Mouse (Mus musculus) left cerebral cortex, postnatal 4 days (tissue): ENCODE data around the gene Lrp6. TPM values are rescaled to one million over a fixed set of nuclear protein-coding genes. Genes with fewer than 3 reads are reported as not detected.

Experiments used
- DNase-seq: peaks from one replicate; pipeline ENCODE4 v3.0.0-alpha.2; 2022
- intact Hi-C: fragments of 180-260 bp; cut with DNase I; formaldehyde crosslinking; loops from one replicate; pipeline ENCODE4 v1.15.1; 2025
- total RNA-seq, 2 experiments: library from RNA; stranded (reverse); gene quantifications; 2 replicates each; pipeline ENCODE4 v1.2.3; 2021

Gene Lrp6
- total RNA-seq, 2 experiments from 2014 or later = 50.1 to 51.5 TPM

DNA sequence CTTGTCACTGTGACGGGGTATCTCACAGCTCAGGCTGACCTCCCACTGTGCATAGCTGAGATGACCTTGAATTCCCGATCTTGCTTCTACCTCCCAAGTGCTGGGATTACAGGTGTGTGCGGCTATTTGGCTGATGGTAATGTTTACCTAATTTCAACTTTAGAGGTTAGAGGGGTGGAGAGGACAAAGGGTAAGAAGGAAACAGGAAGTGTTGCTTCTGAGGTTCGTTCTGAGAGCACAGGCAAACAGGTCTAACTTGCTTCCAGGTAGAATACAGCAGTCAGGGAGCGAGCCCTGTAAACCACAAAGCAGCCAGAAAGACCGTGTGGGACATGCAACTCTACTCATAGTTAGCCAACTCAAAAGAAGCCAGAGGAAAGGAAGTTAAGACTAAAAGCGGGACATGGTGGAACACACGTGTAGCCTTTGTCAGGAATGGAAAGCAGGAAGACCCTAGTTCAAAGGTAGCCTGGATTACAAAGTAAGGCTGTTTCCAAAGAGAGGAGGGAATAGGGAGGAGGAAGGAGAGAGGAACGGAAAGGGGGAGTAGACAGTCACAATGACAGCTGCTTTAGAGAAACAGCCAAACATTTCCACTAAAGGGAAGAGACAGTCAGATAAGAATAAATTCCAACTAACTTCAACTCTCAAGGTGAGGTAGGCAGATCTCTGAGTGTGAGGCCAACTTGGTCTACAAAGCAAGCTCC is 123.4 kb downstream of the Lrp6 start:
- intact Hi-C loops = no loop called here
- DNase-seq = no peak

DNA sequence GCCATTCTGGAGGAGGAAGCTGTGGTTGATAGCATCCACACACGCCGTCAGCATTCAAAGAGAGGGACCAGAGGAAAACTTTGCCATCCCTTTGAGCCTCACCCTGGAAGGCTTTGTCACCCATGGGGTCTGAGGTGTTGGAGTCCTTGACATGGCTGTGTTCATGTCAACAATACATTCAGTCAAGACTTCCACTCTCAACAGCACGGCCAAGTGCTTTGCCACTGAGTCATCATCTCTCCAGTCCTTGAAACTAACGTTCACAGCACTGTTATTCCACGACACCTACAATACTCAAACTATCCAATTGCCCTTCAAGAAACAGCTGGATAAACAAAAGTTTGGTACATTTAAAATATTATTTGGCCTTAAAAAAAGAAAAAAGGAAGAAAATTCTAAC is 124.5 kb downstream of the Lrp6 start:
- DNase-seq = no peak
- intact Hi-C loops = no loop called here

DNA sequence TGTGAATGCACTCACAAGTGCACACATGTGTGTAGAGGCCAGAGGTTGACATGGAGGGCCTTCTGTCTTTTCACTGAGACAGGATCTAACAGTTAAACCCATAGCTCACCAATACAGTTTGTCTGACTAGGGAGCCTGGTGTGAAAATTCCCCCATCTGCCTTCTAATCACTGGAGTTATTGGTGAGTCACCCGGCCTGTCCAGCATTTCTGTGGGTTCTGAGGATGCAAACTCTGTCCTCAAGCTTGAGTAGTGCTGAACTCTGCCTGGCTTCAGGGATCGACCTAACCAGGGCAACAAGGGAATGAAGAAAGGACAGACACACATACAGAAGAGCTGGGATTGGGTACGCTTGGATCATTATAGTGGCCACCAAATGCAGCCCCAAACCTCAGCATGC is 125.0 kb downstream of the Lrp6 start:
- no peak for DNase-seq
- intact Hi-C loops = no loop called here

DNA sequence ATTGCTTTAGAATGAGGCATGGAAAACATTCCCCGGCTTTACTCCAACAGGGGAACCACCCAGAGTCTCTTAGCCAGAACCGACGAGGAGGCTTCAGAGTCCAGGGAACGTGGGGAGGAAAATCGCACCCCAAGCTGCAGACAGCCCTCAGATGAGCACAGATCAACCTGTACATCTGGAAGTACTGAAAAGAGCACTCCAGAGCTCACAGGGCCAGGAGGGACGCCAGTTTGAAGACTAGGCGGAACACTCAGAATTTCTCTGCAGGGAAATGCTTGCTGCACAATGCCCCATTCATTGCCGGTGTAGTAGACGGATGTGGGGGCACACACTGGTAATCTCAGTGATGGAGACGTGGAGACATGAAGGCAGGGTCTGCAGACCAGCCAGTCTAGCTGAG is 126.7 kb downstream of the Lrp6 start:
- no peak for DNase-seq
- intact Hi-C loops = no loop called here

DNA sequence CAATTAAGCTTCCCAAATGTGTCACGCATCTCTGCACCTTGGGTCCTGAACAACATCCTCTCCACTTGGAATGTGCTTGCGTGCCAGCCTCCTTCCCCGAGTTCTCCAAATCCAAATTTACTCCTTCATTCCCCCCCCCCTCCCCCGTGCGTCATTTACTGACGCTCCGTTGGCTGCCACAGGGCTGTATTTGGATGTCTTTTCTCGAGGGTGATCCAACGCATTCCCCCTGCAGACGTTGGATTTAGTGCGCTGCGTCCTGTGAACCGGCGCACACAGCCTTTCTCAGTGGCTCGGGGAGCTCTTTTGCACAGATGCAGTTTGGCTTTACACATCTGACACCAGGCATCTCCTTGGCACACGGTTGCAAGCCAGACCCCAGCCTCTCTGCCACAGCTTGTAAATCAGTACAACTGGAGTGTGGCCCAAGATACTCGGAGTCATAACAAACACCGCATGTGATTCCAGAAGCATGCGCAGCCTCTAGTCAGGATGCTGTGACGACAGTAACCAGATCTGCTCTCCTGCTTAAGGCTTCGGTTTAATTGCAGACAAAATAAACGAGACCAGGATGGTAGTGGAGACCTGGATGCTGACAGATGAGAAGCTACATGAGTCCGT is 127.3 kb downstream of the Lrp6 start:
- intact Hi-C loops = no loop called here
- peak; percentile 30 for DNase-seq

DNA sequence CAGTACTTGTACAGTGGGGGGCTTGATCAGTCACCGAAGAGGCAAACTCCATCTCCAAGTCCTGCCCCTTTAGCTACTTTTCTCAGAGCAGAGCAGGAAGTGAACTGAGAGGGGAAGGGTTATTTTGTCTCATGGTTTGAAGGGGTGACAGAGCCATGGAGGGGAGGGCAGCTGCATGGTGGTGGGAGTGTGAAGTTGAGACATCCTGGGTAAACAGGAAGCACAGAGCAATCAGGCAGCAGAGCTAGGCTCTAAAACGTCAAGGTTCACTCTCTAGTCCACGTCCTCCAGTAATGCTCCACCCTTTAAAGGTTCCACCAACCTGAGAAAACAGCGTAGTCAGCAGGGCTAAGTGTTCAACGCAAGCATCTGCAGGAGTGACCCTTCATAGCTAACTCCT is 129.8 kb downstream of the Lrp6 start:
- DNase-seq = no peak
- intact Hi-C loops = no loop called here

- DNase-seq = no peak
Observed at GRCm38 (mm10) chr6:134434866-134435390, 131.8 kb downstream of the Lrp6 start.

DNA sequence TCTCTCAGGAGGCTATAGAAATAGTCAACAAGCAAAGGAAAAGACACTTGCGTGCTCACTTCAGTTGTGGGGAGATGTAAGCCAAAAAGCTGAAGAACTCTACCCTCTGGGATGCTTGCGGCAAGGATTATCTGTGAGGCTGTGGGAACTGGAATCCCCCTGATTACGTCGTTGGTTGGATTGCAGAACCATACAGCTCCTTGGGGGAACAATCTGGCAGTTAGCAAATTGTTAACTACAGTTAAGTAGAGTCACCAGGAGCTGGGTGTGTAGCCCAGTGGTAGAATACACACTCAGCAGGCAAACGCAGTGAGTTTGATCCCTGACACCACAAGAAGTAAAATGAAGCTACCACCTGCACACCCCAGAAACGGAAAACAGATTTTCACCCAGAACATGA is 132.7 kb downstream of the Lrp6 start:
- no peak for DNase-seq
- intact Hi-C loops = no loop called here

More at GRCm38 (mm10) chr6:134434866-134435390, 131.8 kb downstream of the Lrp6 start:
- intact Hi-C loops = no loop called here

- DNase-seq = no peak
- intact Hi-C loops = no loop called here
Observed at GRCm38 (mm10) chr6:134433281-134433680, 133.5 kb downstream of the Lrp6 start.

GRCm38 (mm10) chr6:134431583-134431982 is 135.2 kb downstream of the Lrp6 start:
- intact Hi-C loops = no loop called here
- DNase-seq = no peak

GRCm38 (mm10) chr6:134430161-134430799 is 136.5 kb downstream of the Lrp6 start:
- intact Hi-C loops = no loop called here
- DNase-seq = no peak

- DNase-seq = no peak
- intact Hi-C loops = no loop called here
Observed at GRCm38 (mm10) chr6:134428455-134428854, 138.3 kb downstream of the Lrp6 start.

DNA sequence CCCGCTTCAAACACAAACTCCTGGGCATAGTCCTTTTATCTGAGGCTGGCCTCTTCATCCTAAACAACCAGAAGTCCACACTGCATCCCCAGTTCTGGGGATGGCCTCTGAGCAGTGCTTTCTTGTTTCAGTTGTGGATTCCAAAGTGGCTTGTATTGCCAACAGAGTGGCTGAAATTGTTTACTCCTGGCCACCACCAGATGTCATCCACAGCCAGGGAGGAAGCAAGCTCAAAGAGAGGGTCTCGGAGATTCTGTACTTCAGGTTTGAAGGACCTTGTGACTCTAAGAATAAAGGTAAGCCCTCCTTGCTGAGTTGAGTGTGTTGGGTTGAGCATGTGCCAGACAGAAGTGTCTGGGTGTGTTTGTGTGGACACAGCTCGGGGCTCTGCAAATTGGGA is 139.6 kb downstream of the Lrp6 start:
- intact Hi-C loops = no loop called here
- no peak for DNase-seq

- intact Hi-C loops = loop anchor here (2.0 kb wide), 1 partner anchor 190 kb away; no protein-coding TSS in a partner anchor
Observed at GRCm38 (mm10) chr6:134425216-134425717, 141.5 kb downstream of the Lrp6 start.

DNA sequence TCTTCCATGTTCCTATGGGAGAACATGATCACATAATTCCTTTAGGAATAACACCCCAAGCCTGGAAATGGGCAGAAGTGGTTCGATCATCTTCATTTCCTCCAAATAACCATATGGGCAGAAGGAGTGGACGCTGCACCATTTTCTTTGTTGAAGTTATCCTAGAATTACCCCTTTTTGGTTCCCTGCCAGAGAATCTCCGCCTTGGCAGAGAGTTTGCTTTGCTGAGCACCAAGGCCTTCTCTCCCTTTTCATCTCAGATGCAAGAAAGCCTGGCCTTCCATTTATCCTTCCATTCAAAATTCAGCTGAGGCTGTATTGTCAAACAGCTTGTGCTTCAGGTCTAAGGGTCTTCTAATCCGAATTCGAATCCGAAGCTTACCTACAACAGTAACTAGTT is 144.8 kb downstream of the Lrp6 start:
- DNase-seq = no peak
- intact Hi-C loops = no loop called here

More at GRCm38 (mm10) chr6:134425216-134425717, 141.5 kb downstream of the Lrp6 start:
- DNase-seq = peak; percentile 57

DNA sequence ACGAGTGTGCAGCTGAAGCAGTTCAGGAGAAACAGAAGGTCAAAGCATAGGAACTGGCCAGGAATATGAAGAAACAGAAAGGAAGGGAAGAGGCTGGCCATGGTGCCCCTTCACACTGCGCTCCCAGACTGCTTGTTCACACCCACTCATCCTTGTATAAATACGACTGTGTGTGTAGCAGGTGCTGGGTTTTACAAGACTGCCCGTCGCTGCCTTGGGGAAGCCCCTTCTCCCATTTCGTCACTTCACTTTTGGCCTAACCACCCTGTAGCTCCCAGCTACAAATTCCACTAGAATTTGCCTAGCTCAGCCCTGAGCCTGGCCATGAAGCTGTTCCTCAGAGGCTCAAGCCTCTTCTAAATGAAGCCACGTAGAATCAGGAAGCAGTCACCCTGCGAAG is 146.4 kb downstream of the Lrp6 start:
- no peak for DNase-seq
- intact Hi-C loops = no loop called here

DNA sequence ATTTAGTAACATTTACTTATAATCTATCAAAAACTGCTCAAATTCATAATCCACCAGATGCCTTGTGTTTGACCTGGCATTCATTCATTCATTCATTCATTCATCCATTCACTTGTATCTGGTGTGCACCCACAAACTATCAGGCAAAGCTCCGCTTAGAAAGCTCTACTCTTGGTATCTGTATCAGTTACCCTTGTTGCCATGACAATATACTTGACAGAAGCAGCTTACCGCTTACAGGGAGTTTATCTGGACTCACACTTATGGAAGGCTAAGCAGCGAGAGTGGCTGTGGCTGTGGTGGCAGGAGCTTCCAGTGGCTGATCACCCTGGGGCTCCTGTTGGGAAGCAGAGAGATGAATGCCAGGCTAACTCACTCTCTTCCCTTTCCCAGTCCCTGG is 148.9 kb downstream of the Lrp6 start:
- no peak for DNase-seq
- intact Hi-C loops = no loop called here

- intact Hi-C loops = no loop called here
- DNase-seq = no peak
Observed at GRCm38 (mm10) chr6:134416556-134417105, 150.1 kb downstream of the Lrp6 start.

DNA sequence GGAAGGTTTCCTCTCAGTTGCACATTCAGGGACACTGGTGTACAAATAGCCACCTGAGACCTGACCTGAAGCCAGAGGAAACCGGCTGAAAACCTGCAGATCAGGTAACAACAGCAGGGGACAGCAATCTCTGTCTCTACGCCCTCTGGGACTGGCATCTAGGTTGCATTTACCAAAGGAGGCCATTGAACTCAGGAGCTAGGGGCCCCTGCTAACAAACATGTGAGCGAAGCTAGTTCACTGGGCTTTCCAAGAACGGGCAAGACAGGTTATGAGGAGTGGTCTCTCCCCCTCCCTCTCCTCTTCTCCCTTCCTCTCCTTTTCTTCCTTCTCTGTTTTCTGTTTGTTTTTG is 152.3 kb downstream of the Lrp6 start:
- intact Hi-C loops = no loop called here

DNA sequence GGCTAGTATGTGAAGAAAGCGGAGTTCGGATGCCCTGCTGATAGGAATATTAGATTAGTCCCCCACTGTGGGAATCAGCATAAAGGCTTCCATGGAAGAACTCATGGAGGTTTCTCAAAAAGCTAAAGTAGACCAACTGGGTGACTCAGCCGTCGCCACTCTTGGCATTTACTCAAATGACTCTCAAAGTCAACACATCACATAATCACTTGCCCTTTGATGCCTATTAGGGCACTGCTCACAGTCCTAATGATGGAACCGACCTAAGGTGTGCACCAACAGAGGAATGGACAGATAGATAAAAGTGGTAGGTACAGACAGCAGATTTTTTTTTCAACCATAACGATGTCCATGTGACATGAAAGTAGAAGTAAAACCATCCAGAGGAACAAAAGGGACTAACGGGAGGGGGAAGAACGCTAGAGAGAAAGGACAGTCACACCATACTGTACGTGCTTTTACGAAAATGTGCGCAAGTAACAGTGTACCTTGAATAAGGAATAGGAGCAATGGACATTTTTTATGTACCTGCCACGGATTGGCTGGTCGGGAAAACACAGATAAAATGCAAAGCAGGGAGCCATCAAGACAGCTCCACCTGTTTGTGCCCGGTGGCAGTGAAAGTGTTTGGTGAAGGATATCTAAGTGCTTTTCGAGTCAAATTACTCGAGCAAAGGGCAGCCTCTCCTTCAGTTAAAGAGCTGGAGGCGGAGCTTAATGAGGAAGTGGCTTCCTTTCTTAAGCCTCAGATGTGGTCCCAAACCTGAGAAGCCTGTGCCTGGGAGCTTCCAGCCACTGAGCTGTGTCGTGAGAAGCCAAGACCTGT is 152.8 kb downstream of the Lrp6 start:
- no peak for DNase-seq
- intact Hi-C loops = no loop called here

More for the DNA sequence above, 152.3 kb downstream of the Lrp6 start:
- DNase-seq = no peak
